Mouse (Mus musculus): Measurements from ENCODE around the gene Ice2. TPM values are rescaled to one million over a fixed set of nuclear protein-coding genes. Genes with fewer than 3 reads are reported as not detected.

Gene Ice2
- total RNA-seq (2021) = 10 to 100 TPM; 10.8 to 11.4 TPM
- long read RNA-seq, full-length matches to known transcripts = 5 of 15 reads
- long read RNA-seq, partial matches to known transcripts = 1 of 15 reads
- long read RNA-seq, other reads (novel, unspliced or antisense) = 9 of 15 reads

DNA sequence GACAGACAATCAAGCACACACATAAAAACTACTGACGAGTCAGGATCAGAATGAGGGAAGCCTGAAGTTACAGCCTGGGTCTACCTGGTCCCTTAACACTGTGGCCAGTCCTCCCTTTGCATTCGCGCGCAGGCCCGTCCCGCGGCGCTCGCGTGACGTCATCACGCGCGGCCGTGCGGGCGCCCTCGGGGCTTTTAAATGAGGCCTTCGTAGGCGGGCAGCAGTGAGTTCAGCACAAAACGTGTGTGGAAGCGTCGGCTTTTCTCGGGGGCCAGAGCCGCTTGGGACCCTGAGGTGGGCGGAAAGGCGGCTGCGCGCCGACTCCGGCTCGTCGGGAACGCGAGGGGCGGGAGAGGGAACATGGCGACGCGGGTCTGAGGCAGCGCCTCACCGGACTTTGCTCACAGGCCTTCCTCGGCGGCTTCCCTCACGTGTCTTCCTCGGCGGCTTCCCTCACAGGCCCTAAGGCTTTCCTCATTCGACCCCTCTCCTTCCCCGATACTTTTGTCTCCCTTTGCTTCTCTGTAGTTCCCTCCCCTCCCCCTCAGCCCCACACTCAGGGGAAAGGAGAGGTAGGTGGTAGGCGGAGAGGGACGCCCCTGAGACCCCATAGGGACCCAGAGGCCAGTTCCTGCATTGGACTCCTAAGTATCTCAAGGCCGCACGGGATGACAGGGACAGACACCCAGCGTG, at the start of gene Ice2:
Ice2 (plus strand) TSS at position 147 of the 693 bp plus-strand sequence.
- DNase-seq (ENCODE audit: low spot score in 2 of 2) = peak; percentile 54 to 79

DNA sequence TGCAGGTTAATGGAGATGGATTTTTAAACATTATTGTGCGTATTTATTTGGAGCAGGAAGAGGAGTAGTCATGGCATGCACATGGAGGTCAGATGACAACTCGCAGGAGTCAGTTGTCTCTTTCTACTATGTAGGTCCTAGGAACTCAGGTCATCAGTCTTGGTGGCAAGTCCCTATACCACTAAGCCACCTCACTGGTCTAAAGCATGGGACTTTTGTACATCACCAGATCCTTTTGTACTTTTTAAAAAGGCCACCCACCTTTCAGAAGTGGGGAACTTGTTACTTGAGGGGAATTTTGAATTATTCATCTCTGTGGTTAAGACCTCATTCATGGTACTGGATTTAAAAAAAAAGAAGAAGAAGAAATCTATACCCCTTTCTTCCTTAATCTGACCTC, 48.2 kb upstream of the Ice2 start:
- DNase-seq (ENCODE audit: low spot score in 2 of 2) = no peak

DNA sequence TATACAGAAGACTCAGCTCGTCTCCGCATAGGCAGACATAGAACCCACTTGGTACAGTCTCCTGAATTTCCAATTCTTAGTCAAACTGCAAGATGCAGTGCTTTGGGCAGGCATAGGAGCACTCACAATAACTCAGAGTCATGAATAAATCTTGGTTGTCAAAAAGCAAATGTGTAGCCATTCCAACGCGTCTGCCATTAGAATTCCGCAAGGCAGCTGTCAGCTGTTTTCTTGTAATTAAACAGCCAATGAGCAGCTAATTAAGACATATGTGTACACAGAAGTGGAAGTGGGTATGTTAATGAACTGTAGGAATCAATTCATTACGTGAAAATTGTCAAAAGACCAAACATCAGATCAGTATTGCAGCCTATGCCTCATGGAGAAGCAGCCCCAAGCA, 43.5 kb upstream of the Ice2 start:
- peak; percentile 39 to 61 for DNase-seq (ENCODE audit: low spot score in 2 of 2)

DNA sequence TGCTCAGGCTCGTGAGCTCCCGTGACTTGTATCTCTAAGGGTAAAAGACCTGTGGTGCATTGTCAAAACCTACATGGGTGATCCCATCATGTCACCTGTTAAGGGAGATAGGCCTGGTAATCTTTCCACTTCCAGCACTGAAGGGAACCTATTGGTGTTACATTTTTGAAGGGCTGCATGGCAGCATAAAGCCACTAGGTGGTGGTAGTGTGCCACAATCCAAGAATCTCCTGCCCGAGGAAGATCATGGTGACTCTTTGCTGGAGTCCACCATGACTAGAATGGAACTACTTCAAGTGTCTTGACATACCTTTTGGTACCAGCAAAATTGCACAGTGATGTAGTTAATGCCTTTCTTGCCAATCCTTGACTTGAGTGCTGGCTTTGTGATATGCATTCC, 39.9 kb upstream of the Ice2 start:
- DNase-seq (ENCODE audit: low spot score in 2 of 2) = peak; percentile 15 to 76

DNA sequence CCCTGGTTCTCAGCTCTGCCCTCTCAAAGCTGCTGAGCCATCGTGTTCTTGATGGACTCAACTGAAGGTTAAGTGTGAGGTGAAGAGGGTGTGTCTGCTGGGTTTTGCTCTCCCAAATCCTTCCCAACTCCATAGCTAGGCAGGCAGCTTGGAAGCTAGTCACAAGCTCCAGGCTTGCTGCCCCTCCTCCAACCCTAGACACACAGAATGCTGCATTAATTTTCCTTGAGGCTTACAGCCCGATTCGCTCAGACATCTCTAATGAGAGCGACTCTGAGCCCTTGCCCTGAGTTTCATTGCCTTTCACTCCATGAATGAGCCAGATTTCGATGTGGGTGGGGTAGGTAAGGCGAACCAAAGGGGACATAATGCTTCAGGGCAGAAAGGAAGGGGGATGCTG, 38.9 kb upstream of the Ice2 start:
- DNase-seq (ENCODE audit: low spot score in 2 of 2) = no peak

DNA sequence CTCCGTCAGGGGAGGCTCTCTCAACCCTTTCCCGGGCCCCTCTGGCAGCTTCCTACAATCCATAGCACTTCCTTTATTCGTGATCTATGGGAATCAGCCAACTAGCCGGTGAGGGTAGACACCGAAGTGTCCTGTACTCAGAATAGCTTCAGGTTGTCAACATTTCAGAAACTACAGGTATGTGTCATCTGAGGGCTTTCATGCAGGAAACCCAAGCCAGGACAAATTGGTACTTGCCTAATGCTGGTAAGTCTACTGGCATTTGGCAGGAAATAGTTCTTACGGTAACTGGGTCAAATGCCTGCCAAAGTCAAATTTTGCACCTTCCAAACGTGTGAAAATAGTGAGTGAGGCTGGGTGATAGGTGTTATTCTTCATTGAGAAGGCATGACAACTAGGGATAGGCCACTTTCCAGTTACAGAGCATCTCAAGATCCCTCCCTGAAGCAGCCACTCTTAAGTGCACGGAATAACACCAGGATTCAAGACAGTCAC, 35.7 kb upstream of the Ice2 start:
- no peak for DNase-seq (ENCODE audit: low spot score in 2 of 2)

DNA sequence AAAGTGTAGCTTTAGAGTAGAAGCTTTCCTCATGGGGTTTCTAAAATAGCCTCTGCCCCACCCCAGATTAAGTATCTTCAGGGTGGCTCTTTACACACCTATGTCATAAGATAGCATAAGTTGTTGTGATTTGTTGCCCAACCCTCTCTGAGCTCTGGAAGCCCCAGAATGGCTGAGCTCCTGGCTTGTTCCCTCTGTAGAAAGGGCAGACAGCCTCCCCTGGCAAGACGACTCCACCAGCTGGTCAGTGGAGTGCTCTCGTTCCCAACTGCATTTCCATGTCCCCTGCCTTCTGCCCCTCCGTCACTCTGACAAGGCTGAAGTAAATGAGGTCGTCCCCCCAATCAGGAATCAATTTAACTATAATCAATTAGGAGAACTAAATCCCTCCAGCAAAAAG, 34.9 kb upstream of the Ice2 start:
- DNase-seq (ENCODE audit: low spot score in 2 of 2) = no peak

DNA sequence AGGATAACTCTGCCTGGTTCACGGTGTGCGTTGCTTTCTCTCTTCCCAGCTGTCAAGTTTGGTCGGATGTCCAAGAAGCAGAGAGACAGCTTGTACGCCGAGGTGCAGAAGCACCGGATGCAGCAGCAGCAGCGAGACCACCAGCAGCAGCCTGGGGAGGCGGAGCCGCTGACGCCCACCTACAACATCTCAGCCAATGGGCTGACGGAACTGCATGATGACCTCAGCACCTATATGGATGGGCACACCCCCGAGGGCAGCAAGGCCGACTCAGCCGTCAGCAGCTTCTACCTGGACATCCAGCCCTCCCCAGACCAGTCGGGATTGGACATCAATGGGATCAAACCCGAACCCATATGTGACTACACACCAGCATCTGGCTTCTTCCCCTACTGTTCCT, 33.6 kb upstream of the Ice2 start:
- no peak for DNase-seq (ENCODE audit: low spot score in 2 of 2)

DNA sequence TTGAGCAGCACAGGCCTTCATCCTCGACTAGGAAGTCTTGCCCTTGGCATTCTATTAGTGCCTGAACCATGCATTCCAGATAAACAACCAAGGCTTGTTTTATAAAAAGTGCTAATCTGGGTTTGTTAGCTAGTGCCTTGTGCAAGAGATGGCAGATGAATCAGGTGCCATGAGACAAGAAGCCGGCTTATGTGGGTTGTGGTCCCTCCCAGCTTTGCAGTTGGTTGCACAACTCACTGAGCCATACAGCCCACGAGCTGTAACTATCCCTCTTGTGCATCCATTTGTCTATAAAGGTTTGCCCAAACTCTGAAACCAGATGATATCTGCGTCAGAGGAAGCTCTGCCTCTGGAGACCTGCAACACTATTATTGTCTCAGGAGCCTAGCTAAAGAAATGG, 30.7 kb upstream of the Ice2 start:
- DNase-seq (ENCODE audit: low spot score in 2 of 2) = no peak

DNA sequence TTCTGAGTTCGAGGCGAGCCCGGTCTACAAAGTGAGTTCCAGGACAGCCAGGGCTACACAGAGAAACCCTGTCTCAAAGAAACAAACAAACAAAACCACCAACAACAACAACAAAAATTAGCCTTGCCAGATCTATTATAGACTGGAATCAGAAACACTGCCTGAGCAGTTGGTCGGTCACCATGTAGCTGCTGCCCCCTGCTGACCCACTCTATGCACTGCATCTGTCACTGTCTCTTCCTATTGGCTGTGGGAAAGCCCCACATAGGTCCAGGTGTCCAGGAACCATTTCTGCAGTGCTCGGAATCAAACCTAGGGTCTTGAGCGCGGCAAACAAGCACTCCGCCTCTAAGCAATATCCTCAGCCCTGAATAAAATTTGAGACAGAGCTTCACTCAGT, 29.6 kb upstream of the Ice2 start:
- peak; percentile 26 to 73 for DNase-seq (ENCODE audit: low spot score in 2 of 2)

DNA sequence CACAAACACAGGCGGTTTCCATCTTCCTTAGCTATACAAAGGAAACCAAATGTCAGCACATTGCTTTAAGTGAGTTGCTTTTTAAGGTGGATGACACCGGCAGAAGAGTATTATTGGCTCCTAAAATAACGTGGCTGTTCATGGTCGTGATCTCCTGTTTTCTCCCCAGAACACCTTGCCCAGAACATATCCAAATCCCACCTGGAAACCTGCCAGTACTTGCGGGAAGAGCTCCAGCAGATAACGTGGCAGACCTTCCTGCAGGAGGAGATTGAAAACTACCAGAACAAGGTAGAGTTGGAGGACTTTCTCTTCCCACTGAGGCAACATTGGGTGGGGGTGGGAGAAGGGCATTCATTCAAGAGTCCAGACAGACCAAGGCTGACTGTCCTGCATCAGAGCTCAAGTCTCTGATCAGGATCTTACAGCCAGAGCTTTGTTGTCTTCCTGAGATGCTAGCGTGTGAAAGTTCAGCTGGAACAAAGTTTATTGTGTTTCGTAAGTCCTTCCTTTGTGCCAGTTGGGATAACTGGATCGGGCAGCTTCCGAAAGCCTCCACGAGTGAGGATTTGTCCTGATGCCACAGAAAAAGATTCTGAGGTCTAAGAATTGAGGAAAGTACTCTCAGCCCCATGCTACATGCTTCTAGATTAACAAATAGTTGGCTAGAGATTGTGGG, 26.5 kb upstream of the Ice2 start:
- DNase-seq (ENCODE audit: low spot score in 2 of 2) = no peak

DNA sequence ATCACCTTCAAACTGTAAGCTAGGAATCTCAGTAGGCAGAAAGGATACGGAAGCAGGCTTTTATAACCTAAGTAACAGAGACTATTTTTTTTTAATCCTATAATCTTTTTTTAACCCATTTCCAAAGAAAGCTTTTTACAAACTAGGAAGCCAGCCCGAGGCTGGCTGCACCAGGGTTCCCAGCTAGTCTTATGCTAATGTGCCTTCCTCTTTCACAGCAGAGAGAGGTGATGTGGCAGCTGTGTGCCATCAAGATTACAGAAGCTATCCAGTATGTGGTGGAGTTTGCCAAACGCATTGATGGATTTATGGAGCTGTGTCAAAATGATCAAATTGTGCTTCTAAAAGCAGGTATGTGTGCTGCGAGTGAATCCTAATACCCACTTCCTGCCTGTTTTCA, 24.8 kb upstream of the Ice2 start:
- no peak for DNase-seq (ENCODE audit: low spot score in 2 of 2)

DNA sequence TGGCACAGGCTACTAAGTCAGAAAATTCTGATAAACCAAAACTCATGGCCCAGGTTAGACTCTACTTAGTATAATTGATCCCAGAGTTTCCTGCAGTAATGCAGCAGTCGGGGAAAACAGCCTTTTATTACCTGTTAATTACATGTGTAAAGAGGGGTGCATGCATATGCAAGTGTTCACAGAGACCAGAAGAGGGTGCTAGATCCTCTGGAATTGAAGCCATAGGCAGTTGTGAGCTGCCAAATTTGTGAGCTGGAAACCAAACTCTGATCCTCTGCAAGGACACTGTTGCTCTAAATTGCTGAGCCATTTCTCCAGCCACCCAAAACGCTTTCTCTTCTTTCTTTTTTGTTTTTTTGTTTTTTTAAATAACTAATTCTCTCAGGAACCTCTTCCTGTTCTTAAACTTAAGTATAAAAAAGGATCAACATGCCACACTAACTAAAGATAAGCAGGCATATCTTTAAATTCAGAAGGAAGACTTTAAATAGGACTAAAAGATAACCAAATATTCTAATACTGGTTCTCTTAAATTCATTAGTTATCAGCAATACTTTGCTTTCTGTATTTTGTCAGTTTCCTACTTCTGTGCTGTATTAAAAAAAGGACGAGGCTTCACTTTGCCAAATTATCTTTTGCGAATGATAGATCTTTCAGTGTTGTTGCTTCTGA, 20.6 kb upstream of the Ice2 start:
- no peak for DNase-seq (ENCODE audit: low spot score in 2 of 2)

DNA sequence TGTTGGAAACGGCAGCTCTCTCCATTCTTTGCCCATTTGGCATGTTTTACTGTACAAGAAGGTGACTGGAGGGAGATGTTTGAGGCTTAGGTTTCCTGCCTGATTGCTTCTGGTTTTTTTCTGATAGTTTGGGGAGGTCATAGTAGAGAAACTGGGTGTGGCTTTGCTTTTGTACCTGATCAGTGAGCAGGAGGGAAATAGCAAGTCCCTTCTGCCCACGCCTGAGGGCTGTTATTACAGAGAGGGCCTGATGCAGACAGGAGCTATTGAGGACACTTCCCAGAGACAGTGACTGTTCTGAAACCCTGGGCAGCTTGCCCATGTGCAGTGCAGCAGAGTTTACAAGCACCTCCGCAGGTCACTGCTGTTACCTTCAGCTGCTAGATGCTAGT, 20.1 kb upstream of the Ice2 start:
- no peak for DNase-seq (ENCODE audit: low spot score in 2 of 2)

DNA sequence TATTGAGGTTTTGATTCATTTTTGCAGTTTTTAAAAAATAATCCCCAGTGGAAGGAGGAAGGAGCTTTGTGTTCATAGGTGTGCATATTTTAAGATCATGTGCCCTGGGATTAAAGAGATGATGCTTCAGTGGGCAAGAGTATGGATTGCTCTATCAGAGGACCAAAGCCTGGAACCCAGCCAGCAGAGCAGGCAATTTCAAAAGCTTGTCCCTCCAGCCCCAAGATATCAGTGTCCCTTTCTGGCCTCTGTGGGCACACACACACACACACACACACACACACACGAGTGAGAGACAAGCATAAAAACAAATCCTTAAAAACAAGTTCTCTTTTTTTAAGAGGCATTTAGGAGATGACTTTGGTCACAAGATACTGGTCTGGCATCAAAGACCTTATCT, 17.2 kb upstream of the Ice2 start:
- no peak for DNase-seq (ENCODE audit: low spot score in 2 of 2)

DNA sequence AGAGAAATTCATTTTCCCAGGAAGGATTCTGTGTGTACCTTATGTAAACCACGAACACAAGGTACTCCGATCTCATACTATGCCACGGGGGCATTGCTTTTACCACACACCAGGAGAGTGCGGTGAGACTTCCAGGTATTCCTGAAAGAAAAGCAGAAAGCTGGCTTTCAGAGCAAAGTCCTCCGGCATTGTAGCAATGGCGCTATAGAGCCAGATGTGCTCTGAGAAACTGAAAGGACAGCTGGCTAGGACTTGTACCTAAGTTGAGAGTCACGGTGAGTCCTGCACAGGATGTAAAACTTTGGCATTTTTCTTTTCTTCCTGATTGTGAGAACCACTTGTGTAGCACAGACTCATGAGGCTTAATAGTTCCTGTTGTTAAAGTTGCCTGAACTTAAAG, 16.0 kb upstream of the Ice2 start:
- no peak for DNase-seq (ENCODE audit: low spot score in 2 of 2)

DNA sequence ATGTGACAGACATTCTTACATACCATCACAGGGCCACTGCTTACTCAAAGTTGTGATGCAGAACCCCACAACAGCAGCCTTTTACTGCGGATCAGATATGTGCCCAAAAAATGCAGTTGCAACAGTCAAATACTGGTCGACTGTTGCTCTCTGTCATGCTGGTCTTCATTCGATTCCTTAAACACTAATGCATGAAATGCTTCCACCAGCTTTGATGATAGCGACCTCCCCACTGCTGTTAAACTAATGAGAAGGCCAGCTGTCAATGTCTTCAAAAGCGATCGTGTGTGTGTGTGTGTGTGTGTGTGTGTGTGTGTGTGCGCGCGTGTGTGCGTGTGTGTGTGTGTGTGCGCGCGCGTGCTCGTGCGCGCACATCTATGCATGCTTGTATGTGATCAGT, 13.2 kb upstream of the Ice2 start:
- DNase-seq (ENCODE audit: low spot score in 2 of 2) = no peak

DNA sequence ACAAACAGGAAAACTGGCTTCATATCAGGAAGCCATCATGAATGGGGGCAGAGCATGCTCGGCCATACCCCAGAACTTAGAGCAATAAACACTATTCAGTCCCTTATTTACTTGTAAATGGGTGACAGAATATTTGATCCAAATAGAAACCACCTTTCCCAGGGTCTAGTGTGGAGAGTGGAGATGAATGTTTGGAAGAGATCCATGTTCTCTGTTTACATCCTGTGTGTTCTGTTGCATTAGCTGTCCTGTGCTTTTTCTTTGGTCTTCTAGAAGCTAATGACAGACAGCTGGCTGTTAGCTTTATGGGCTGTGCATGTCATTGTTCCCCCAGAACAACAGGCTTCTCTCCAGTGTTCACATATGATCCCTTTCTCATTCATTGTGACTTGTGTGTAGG, 12.8 kb upstream of the Ice2 start:
- DNase-seq (ENCODE audit: low spot score in 2 of 2) = no peak

DNA sequence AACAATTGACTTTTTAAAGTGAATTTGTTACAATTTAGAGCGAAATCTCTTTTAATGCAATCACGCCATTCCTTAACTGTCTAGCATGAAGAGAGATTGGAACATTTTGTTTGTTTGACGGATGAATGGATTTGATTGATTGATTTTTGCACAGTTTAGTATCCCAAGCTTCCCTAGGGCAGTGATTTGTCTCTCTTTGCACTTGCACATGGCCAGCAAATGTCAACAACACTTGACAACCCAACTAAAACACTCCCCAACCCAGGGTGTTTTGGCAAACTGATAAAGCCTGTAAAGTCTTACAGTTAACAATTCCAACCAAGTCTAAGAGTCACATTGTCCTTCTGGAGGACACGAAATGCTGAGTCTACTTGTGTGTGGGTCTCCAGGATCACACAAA, 10.4 kb upstream of the Ice2 start:
- DNase-seq (ENCODE audit: low spot score in 2 of 2) = no peak

DNA sequence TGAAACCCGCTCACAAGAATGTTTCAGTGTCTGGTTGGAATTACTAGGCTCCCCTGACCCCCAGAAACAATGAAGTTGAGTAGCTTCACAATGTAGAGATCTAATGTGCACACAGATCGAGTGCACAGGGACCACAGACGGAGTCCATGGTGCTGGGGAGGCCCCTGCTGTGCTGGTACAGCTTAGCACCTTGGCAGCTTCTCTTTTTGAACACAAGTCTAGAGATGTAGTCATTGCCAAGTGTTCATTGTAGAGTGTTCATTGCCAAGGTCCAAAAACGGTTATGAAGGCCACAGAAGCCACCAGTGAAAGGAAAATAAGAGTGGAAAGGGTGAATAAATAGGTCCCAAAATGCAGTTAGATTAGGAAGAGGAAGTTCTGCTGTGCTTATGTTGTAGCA, 7.1 kb upstream of the Ice2 start:
- DNase-seq (ENCODE audit: low spot score in 2 of 2) = no peak

DNA sequence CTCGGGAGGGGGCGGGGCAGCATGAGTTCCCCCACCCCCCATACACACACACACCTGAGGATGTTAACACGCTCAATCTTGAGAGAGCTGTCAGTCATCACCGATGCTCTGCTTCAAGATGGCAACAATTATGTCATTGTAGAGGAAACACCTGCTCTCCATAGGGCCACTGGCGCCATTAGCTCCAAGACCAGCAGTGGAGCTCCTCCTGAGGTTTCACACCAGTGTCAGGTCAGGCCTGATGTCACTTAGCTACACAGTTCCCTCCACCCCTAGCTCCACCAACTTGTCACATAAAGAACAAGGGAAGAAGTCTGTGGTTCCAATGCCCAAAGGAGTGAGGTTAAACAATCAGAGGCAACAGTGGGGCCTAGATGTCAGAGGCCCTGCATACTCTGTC, 3.5 kb upstream of the Ice2 start:
- DNase-seq (ENCODE audit: low spot score in 2 of 2) = no peak

DNA sequence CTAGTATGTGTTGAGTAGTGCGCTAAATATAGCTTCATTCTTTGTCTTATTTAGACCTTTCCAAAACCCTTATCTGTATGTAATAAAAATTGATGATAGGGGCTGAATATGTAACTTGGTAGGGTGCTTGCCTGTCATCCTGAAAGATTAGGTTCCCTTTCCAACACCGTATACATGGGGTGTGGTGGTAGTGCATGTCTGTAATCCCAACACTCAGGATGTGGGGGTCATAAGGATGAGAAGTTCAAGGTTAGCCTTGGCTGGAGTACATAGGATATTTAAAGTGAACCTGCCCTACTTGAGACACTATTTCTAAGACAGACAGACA, 310 bp upstream of the Ice2 start:
- no peak for DNase-seq (ENCODE audit: low spot score in 2 of 2)
